Mouse (Mus musculus) embryonic fibroblast, embryonic 13.5 days (primary cell): ENCODE results near the gene Bpifc.

Experiments used
- CTCF ChIP-seq: IDR thresholded peaks from 2 replicates; pipeline ENCODE4 v1.5.1; 2011; ENCODE audit warnings: mild to moderate bottlenecking, control low read depth, low read length, moderate library complexity, borderline replicate concordance; ENCODE audit not compliant: insufficient read depth
- POLR2A ChIP-seq: IDR thresholded peaks from 2 replicates; pipeline ENCODE4 v1.6.1; 2011; ENCODE audit warnings: low read depth, mild to moderate bottlenecking, control low read depth, low read length, moderate library complexity

- no peak for TF ChIP-seq POLR2A
- TF ChIP-seq CTCF, result no peak
These were observed 19.0 kb upstream of the Bpifc start for GRCm38 (mm10) chr10:86030743-86031142.
